Mouse (Mus musculus) embryonic facial prominence, embryonic 12.5 days (tissue): ENCODE data around the gene Ces2e. TPM values are rescaled to one million over a fixed set of nuclear protein-coding genes. Genes with fewer than 3 reads are reported as not detected.

Experiments used
- ATAC-seq: fragments of 200-750 bp; cut with Nextera tagmentation; 2 replicates; pipeline ENCODE4 v1.8.0; 2017; ENCODE audit not compliant: insufficient number of reproducible peaks, insufficient read depth, low FRiP score, low TSS enrichment
- H3K27ac ChIP-seq: fragments of 300-500 bp; sonication (generic); 2 replicates; pipeline ENCODE4 v1.5.1; 2016; ENCODE audit warnings: mild to moderate bottlenecking
- H3K27me3 ChIP-seq: fragments of 300-500 bp; sonication (generic); 2 replicates; pipeline ENCODE4 v1.6.1; 2016; ENCODE audit warnings: mild to moderate bottlenecking, moderate library complexity
- H3K36me3 ChIP-seq: fragments of 300-500 bp; sonication (generic); 2 replicates; pipeline ENCODE4 v1.6.1; 2016; ENCODE audit warnings: mild to moderate bottlenecking
- H3K4me1 ChIP-seq: fragments of 300-500 bp; sonication (generic); 2 replicates; pipeline ENCODE4 v1.6.1; 2016
- H3K4me2 ChIP-seq: fragments of 300-500 bp; sonication (generic); replicated peaks from 2 replicates; pipeline ENCODE4 v1.6.1; 2016; ENCODE audit warnings: mild to moderate bottlenecking, moderate library complexity
- H3K4me3 ChIP-seq: fragments of 300-500 bp; sonication (generic); 2 replicates; pipeline ENCODE4 v1.5.1; 2016; ENCODE audit warnings: mild to moderate bottlenecking
- H3K9ac ChIP-seq: fragments of 300-500 bp; sonication (generic); 2 replicates; pipeline ENCODE4 v1.6.1; 2016; ENCODE audit warnings: mild to moderate bottlenecking, moderate library complexity
- H3K9me3 ChIP-seq: fragments of 300-500 bp; sonication (generic); 2 replicates; pipeline ENCODE4 v1.6.1; 2016; ENCODE audit warnings: mild to moderate bottlenecking, moderate library complexity
- WGBS: fragments of 180-500 bp; shearing (Covaris S2); methylation state at CpG from one replicate; pipeline ENCODE4 v1.1.7; 2016; 5-methylcytosine and 5-hydroxymethylcytosine counted together
- polyA plus RNA-seq: library from polyadenylated mRNA; unstranded; fragments of >200 nt; fragmentation: Nextera tagmentation; extraction: Ambion mirVana; gene quantifications from 2 replicates; pipeline ENCODE4 v1.2.1, GENCODE M21; 2016

The Ces2e gene
- polyA plus RNA-seq, 1 experiment from 2014 or later: not detected

GRCm38 (mm10) chr8:104963375-104963894, 37.4 kb downstream of the Ces2e start:
- Histone ChIP-seq H3K4me1 (no peaks in the 10 kb centered on the region), H3K4me3 (no peak overlapping the region), H3K4me2 (no peak overlapping the region), H3K9me3 (no peaks in the 10 kb centered on the region), H3K36me3 (no peaks in the 10 kb centered on the region), H3K27me3 (no peaks in the 10 kb centered on the region), H3K27ac (no peak overlapping the region), H3K9ac (no peak overlapping the region)
- 85% methylated on average over 4 of the region's 4 CpGs for WGBS
- ATAC-seq: no peak

- ATAC-seq: no peak
- H3K9ac ChIP-seq: no peak overlapping the region
- no peak overlapping the region for H3K27ac ChIP-seq
- no peaks in the 10 kb centered on the region for H3K36me3 ChIP-seq
- no peaks in the 10 kb centered on the region for H3K27me3 ChIP-seq
- no peak overlapping the region for H3K4me2 ChIP-seq
- WGBS: 90% methylated on average over 5 of the region's 5 CpGs
- H3K9me3 ChIP-seq: 0 out of 2 replicates have a peak, but pooled peaks cover 3% of the 10 kb centered on the region
- H3K4me3 ChIP-seq: no peak overlapping the region
- H3K4me1 ChIP-seq: no peaks in the 10 kb centered on the region
These were observed 58.1 kb downstream of the Ces2e start for GRCm38 (mm10) chr8:104984126-104984525.

Other genes with a start within 250 kb of the Ces2e start
- gene Ces2a, start 192.3 kb upstream of the Ces2e start, polyA plus RNA-seq: not detected in 2 replicates
- 0.23 TPM in 1 of 2 replicates, not detected in the other for gene Ces2b, start 94.7 kb upstream of the Ces2e start, polyA plus RNA-seq
- not detected in 2 replicates for gene Ces2c, start 79.2 kb upstream of the Ces2e start, polyA plus RNA-seq
- gene Ces2f, start 21.1 kb downstream of the Ces2e start, polyA plus RNA-seq: not detected in 2 replicates
- gene Ces2g, start 35.5 kb downstream of the Ces2e start, polyA plus RNA-seq: not detected in 2 replicates
- gene Ces2h, start 74.6 kb downstream of the Ces2e start, polyA plus RNA-seq: not detected in 2 replicates
- gene Ces3a, start 122.3 kb downstream of the Ces2e start, polyA plus RNA-seq: not detected in 2 replicates
- gene Ces3b, start 157.5 kb downstream of the Ces2e start, polyA plus RNA-seq: not detected in 2 replicates
- gene Ces4a, start 205.5 kb downstream of the Ces2e start, polyA plus RNA-seq: not detected in 2 replicates
- gene Cbfb, start 244.4 kb downstream of the Ces2e start, polyA plus RNA-seq: 120 and 124 TPM in 2 replicates